Mouse (Mus musculus) cerebellum, adult 2 months (tissue): ENCODE results near the gene Rp2. TPM values are rescaled to one million over a fixed set of nuclear protein-coding genes. Genes with fewer than 3 reads are reported as not detected.
"Not testable (repeated sequence)": the region's sequence is repeated elsewhere in the genome, so short reads cannot be mapped to it uniquely, and the experiment has no call there.

Experiments used
- DNase-seq, 2 experiments: peaks; one replicate each; pipeline ENCODE4 v3.0.0; 2021
- H3K27ac ChIP-seq: fragments of 200-500 bp; 2 replicates; pipeline ENCODE4 v1.5.1; 2012; ENCODE audit warnings: low read length, control low read depth, inconsistent platforms; ENCODE audit not compliant: insufficient read depth
- H3K27me3 ChIP-seq: fragments of 200-500 bp; 2 replicates; pipeline ENCODE4 v1.6.1; 2012; ENCODE audit warnings: inconsistent platforms, mild to moderate bottlenecking, low read length, moderate library complexity; ENCODE audit not compliant: control insufficient read depth, insufficient read depth
- H3K4me1 ChIP-seq: fragments of 200-500 bp; 2 replicates; pipeline ENCODE4 v1.6.1; 2011; ENCODE audit warnings: low read length; ENCODE audit not compliant: control insufficient read depth, insufficient read depth
- H3K4me3 ChIP-seq: fragments of 200-500 bp; replicated peaks from 2 replicates; pipeline ENCODE3; 2011; ENCODE audit warnings: mild to moderate bottlenecking, low read depth, low read length, control low read depth; ENCODE audit not compliant: insufficient read depth
- CTCF ChIP-seq: fragments of 200-500 bp; IDR thresholded peaks from 2 replicates; pipeline ENCODE4 v1.5.1; 2011; ENCODE audit warnings: low read depth, mild to moderate bottlenecking, control low read depth, low read length, moderate library complexity, borderline replicate concordance; ENCODE audit not compliant: insufficient read depth
- POLR2A ChIP-seq: fragments of 200-500 bp; IDR thresholded peaks from 2 replicates; pipeline ENCODE4 v1.6.1; 2011; ENCODE audit warnings: low read length, control low read depth, borderline replicate concordance; ENCODE audit not compliant: insufficient read depth
- WGBS: fragments of 180-500 bp; shearing (Covaris S2); methylation state at CpG from one replicate; pipeline ENCODE4 v1.1.7; 2018; 5-methylcytosine and 5-hydroxymethylcytosine counted together
- polyA plus RNA-seq: library from polyadenylated mRNA; depleted of rRNA; stranded (reverse); fragments of >200 nt; gene quantifications from 2 replicates; pipeline ENCODE4 v1.2.3, GENCODE M21; 2012; rRNA removed

The Rp2 gene
- polyA plus RNA-seq = 10.5 and 11.2 TPM in 2 replicates

GRCm38 (mm10) chrX:20364391-20365365, at the start of gene Rp2:
TSS of gene Rp2 (plus strand) at chrX:20364481.
- H3K27ac ChIP-seq = peak within 1 kb of the TSS; percentile 82
- WGBS = 8% methylated on average over 32 of the region's 35 CpGs
- no peaks in the 10 kb centered on the region for H3K27me3 ChIP-seq
- H3K4me3 ChIP-seq = peak within 1 kb of the TSS; percentile 93
- DNase-seq = peak; percentile 80 to 91
- no peak for TF ChIP-seq CTCF
- peak; percentile 51; the same call in 1 of the 2 replicates for TF ChIP-seq POLR2A
- H3K4me1 ChIP-seq = no peaks in the 10 kb centered on the region

GRCm38 (mm10) chrX:20332756-20333155, 31.5 kb upstream of the Rp2 start:
- H3K4me3 ChIP-seq = no peak overlapping the region
- WGBS = 10% methylated on average over 1 of the region's 1 CpGs
- H3K27ac ChIP-seq = no peak overlapping the region
- TF ChIP-seq POLR2A (no peak), CTCF (no peak)
- no peaks in the 10 kb centered on the region for H3K27me3 ChIP-seq
- DNase-seq = peak; percentile 20 to 57
- H3K4me1 ChIP-seq = no peaks in the 10 kb centered on the region; the same call in 1 of the 2 replicates

- no peaks in the 10 kb centered on the region for H3K27me3 ChIP-seq
Measured at GRCm38 (mm10) chrX:20335722-20336121, 28.6 kb upstream of the Rp2 start.

GRCm38 (mm10) chrX:20344980-20345379, 19.3 kb upstream of the Rp2 start:
- H3K27ac ChIP-seq = no peak overlapping the region
- H3K4me3 ChIP-seq = no peak overlapping the region
- H3K27me3 ChIP-seq = no peaks in the 10 kb centered on the region
- no peaks in the 10 kb centered on the region for H3K4me1 ChIP-seq
- no peak for DNase-seq
- TF ChIP-seq POLR2A (no peak), CTCF (no peak)

More at GRCm38 (mm10) chrX:20335722-20336121, 28.6 kb upstream of the Rp2 start:
- DNase-seq = peak; percentile 25 to 56
- no peak for TF ChIP-seq POLR2A
- peak; percentile 54; the same call in 1 of the 2 replicates for TF ChIP-seq CTCF
- WGBS = 18% methylated on average over 2 of the region's 2 CpGs
- Histone ChIP-seq H3K4me1 (no peaks in the 10 kb centered on the region; the same call in 1 of the 2 replicates), H3K4me3 (no peak overlapping the region), H3K27ac (no peak overlapping the region)

GRCm38 (mm10) chrX:20346355-20346754, 17.9 kb upstream of the Rp2 start:
- DNase-seq = no peak
- WGBS = 68% methylated on average over 3 of the region's 3 CpGs
- TF ChIP-seq CTCF (no peak), POLR2A (no peak)
- H3K4me1 ChIP-seq = no peaks in the 10 kb centered on the region
- H3K27ac ChIP-seq = no peak overlapping the region
- no peak overlapping the region for H3K4me3 ChIP-seq
- H3K27me3 ChIP-seq = no peaks in the 10 kb centered on the region

- H3K27me3 ChIP-seq, H3K4me3 ChIP-seq, DNase-seq, H3K27ac ChIP-seq, H3K4me1 ChIP-seq: not testable (repeated sequence)
- 96% methylated on average over 4 of the region's 4 CpGs for WGBS
Measured at GRCm38 (mm10) chrX:20350241-20350640, 14.0 kb upstream of the Rp2 start.

- WGBS = 96% methylated on average over 1 of the region's 1 CpGs
- no peak for DNase-seq
- no peak overlapping the region for H3K4me3 ChIP-seq
- H3K4me1 ChIP-seq = no peaks in the 10 kb centered on the region
- no peak for TF ChIP-seq POLR2A
- no peak for TF ChIP-seq CTCF
- H3K27ac ChIP-seq = no peak overlapping the region
- H3K27me3 ChIP-seq = no peaks in the 10 kb centered on the region
Measured at GRCm38 (mm10) chrX:20355283-20355682, 9.0 kb upstream of the Rp2 start.

- Histone ChIP-seq H3K27ac (no peak overlapping the region), H3K27me3 (no peaks in the 10 kb centered on the region), H3K4me3 (no peak overlapping the region), H3K4me1 (no peaks in the 10 kb centered on the region)
- DNase-seq = no peak
- WGBS = 49% methylated on average over 3 of the region's 3 CpGs
- TF ChIP-seq CTCF = no peak
- no peak for TF ChIP-seq POLR2A
Measured at GRCm38 (mm10) chrX:20356309-20356708, 8.0 kb upstream of the Rp2 start.
